Mouse (Mus musculus) kidney, adult 18-20 months (tissue): ENCODE measurements around the gene Imp4.
"Not testable (repeated sequence)": the region's sequence is repeated elsewhere in the genome, so short reads cannot be mapped to it uniquely, and the experiment has no call there.

Experiments
- DNase-seq: peaks from one replicate; pipeline ENCODE4 v3.0.0; 2021

Gene Imp4

DNA sequence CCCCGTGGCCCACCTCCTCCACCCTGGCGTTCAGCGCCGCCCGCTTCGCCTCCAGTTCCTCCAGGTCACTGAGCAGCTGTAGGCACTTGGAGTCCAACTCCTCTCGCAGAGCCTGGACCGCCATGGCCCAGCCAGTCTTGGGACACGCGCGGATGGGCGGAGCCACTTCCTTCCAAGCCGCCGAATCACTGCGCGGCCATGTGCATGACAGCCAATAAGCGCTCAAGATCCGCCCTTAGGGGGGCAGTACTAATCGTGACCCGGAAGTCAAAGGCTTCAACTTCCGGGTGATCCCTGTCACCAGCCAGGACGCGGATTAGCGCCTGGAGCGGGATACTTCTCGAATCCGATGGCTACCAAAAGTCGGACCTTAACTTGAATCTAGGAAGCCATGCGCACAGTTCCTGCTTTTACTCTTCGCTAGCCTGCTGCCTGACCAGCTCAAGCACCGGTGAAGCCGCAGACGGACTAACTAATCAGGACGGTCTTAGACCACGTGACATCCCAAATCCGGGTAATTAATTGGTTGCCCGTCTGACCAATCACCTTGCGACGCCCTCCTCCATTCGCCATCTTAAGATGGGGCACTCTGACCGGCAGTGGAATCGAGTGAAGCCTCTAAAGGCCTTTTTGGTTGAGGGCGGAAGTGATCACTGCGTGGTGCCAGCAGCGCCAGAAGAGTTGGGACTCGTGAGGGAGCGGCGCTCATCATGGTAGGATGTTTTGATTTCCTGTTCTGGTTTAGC, at the start of gene Imp4, which contains the start of gene Ccdc115:
TSS of gene Imp4 (plus strand) at position 637 of the 746 bp plus-strand sequence.
TSS of gene Ccdc115 (minus strand) at position 458 of the 746 bp plus-strand sequence.
- peak; percentile 95 for DNase-seq

DNA sequence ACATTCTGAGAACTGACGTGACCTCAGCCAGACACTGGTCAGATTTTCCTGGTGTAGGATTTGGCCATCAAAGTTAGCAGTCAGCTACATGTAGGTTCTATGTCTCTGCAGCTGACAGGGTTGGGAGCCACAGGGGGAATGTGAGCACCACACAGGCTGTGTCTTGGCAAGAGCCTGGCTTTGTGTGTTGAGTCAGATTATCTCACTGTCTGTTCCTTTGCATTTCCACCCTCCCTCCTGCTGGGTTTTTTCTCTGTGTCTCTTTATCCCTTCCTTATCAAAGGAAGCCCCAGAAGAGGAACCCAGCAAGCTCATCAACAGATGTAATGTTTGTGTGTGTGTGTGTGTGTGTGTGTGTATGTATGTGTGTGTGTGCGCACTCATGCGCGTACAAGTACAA, 43.3 kb upstream of the Imp4 start:
- no peak for DNase-seq

DNA sequence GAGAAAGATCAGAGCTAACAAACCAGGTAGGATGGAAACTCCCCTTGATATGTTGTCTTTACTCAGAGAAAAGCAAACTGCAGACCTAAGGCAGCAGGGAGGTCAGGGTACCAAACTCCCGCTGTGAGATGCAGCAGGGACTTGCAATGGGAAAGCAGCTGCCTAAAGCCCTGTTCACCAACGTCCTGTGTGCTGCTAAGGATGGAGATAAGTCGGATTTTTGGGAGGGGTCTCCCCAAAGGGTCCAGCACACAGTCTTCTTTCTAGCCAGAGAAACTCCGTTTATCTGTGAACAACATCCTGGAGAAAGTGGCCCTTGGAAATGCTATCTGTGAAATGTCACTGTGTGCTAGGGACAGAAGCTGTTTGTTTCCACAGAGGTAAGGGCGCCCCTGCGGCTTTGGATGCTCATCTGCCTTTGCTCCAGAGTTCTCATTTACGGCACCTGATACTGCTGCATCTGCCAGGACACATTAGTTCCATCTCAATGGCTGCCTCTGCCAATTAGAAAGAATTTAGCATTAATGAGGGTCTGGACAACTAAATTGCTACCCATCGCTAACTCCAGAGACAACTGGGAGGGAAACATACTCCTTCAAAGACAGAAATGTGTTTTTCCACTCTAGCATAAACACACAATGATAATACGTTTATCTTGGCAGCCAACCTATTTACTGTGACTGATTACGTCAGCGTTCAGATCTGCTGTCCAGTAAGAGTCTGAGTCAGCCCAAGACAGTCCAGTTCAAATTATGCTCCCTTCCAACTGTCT, 40.3 kb upstream of the Imp4 start:
- no peak for DNase-seq

DNA sequence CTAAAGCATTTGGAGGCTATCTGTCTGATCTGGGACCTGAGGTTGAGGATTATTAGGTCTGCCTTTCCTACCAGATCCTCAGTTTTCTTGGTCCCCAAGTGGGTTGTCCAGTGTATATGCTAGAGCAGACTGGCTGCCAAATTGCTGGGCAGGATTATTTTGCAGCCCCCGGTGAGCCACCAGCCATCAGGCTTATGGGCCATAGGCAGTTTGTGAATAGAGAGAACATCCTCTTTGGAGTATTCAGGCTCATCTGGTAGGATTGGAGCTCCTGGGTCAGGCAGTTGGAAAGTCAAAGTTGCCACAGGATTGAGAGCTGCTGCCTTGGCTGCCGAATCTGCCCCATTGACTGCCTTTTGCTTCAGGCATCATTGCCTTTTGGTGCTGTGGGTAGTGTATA, 11.2 kb upstream of the Imp4 start:
- DNase-seq = no peak

DNA sequence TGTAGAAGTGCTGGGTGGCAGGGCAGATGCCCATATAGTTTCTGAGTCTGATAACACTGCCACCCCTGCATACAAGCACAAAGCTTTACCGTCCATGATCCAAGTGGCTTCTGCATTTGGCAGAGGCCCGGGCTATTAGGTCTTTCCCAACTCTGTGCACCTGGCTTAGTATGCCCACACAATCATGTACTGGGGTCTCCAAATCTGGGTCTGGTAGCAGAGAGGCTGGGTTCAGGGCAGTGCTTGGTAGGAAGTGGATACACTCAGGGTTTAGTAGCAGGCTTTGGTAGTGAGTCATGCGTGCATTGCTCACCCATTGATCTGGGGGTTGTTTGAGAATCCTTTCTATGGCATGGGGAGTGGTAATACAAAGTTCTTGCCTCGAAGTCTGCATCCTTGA, 10.4 kb upstream of the Imp4 start:
- no peak for DNase-seq

DNA sequence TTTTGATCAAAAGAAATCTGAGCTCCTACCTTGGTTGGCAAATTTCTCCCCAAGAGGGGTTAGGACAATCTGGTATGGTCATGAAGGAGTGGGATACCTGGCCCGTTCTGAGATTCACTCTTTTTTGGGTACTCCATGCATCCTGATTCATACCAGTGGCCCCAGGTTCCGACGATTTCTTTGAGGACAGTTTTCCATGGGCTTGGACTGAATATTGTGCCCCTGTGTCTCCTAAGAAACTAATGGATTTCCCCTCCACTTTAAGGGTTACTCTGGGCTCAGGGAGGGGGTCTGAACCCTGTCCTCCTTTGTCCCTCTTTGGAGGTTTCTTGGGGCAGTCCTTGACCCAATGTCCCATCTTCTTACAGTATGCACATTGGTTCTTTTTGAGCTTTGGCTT, 8.7 kb upstream of the Imp4 start:
- DNase-seq = no peak

DNA sequence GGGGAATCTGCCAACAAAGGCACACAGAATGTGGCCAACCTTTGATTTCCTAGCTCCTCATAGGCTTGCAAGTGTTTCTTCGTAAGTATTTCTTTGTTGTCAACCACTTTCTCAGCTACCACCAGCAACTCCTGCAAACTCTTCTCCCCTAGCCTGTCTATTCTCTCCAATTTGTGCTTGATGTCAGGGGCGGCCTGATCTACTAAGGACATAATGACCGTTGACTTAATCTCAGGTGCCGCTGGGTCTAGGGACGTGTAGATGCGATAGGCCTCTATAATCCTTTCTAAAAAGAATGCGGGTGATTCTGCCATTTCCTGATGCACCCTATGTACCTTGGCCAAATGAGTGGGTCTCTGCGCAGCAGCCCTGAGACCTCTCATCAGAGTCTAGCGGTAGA, 8.2 kb upstream of the Imp4 start:
- DNase-seq = no peak

DNA sequence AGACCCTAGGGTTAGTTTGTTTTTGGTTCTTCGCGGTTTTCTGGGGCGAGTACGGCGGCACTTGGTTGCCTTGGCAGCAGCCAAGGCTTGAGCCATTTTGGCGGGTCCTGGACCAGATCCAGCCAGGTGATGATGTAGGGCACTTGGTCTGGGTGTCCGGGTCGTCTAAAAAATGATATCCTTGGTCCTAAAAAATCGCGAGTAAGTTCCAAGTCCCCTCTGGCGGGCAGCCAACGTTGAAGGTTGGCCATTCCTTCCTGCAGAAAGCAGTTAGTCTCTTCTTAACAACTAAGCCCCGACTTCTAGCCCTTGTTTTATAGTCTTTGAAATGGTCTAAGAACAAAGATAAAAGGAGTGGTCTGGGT, 7.3 kb upstream of the Imp4 start:
- peak; percentile 32 for DNase-seq

DNA sequence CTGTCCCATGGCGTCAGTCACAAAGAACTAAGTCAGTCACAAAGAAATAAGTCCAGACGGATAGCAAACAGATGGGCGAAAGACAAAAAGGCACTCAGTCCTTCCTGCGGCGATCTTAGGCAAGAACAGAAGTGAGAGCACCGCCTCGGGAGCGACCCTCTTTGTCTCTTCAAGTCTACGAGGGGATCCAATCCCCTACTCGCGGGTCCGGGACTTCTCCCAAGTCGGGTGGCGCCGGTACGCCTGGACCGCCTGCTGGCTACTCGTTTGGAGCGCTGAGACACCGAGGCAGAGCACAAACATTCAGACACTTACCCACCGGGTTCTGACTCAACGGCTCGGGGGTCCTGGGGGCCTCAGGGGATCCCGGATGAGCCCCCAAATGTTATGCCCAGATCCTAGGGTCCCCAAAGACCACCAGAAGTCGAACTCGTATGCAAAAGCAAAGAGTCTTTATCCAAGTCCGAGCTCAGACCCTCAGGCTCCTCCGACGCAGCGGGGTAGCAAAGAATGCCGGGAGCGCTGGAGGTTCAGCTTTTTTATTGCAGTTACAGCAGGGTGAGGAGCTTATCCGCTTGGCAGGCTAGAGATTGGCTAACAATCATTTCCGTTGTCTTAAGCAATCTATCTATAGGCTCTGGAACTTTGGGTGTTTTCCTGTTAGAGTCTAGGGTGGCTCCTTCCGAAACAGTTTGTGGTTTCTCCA, 6.7 kb upstream of the Imp4 start:
- peak; percentile 32 for DNase-seq

DNA sequence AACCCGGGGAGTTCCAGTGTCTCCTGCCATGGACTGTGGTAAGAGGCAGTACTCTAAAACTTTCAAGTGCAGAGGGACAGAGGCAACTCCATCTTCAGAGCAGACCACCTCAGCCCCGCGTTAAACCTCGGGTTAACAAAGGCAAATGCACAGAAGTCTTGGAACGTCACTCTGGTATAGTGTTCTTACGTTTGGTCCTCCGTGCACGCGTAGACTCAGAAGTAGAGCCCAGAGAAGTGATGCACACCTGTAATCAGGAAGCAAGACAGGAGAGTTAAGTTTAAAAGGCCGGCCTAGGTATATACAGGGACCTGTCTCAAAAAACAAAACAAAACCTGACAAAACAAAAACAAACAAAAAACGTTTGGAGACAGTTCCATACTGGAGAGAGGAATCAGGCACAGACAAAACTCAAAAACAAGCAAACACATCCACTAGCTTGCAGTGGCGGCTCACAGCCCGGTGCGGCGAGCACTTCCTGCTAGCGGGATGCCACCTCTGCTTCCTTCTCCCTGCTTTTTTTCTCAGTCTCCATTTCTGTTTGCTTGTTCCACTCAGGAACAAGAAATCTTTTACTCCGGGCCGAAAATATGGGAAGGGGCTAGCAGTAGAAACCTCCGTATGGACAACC, 5.6 kb upstream of the Imp4 start:
- DNase-seq = peak; percentile 16

DNA sequence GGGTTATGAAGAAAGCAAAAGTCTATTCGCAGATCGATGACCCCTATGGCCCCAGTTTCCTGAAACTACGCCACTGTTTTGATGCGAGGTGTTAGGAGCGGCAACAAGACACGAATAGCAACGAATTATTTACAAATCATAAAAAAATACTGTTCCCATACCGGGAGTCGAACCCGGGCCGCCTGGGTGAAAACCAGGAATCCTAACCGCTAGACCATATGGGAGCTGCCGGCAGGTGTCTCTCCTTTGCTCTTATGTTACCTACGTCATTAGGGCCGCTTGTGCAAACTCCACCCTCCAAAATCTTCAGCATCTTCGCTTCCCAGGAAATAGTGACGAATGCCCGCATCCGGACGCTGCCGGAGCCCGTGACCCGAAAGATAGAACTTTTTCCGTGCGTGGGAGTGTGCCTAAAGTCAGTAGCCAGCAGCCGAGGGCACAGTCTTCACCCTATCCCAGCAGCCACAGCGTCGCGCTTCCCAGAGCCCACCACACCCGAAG, 4.9 kb upstream of the Imp4 start:
- DNase-seq = peak; percentile 93

DNA sequence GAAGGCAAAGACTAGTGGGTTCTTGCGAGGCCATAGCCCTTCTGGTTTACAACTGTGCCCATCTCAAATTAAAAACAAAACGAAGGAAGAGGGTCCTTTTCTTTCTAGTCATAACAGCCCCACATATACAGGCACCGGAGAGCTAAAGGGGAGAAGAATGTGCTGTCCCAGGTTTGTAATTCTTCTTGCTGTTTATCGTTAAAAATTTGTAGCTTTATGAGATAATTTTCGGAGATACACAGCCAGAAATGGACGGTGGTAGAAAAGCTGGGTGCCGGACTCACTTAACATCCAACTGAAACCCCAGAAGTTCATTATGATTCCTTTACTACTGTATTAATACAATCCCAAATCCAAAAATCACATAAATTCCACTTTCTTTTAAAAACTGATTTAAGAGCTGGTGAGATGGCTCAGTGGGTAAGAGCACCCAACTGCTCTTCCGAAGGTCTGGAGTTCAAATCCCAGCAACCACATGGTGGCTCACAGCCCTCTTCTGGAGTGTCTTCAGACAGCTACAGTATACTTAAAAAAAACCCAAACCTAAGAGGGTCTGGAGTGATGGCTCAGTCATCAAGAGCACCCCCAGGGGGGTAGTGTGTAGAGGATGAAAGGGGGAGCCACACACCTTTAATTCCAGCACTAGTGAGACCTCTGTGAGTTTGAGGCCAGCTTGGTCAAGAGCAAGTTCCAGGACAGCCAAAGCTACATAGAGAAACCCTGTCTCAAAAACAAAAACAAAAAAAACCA, 4.1 kb upstream of the Imp4 start:
- no peak for DNase-seq

DNA sequence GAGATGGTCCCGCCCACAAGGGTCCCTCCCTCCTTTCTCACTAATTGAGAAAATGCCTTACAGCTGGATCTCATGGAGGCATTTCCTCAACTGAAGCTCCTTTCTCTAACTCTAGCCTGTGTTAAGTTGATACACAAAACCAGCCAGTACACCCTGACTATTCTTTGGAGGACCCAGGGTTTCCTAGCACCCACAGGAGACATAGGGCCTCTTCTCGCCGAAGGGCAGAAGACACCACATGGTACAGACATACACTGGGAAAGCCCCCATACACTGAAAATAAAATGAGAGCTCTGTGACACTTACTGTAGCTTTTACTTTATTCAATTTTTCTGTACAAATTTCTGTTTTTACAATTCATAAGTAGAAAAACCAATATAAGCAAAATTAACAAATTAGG, 3.3 kb upstream of the Imp4 start:
- DNase-seq = no peak

DNA sequence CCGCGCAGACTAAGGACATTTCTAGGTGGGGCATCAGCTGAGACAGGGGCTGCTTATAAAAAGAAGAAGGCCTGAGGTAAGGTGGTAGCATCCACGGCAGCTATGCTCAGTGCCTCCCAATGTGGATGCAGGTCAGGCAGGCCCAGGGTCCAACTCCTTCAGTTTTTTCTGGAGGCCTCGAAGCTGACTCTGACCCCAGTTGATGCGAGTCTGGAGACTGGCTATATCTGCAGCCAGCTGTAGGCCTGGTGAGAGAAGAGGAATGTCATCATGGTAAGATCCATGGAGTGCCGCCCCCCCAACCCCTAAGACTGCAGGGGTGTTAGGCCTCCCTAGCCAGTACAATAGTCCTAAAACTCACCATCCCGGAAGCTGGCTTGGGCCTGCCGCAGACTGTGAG, 2.3 kb upstream of the Imp4 start:
- DNase-seq = not testable (repeated sequence)

DNA sequence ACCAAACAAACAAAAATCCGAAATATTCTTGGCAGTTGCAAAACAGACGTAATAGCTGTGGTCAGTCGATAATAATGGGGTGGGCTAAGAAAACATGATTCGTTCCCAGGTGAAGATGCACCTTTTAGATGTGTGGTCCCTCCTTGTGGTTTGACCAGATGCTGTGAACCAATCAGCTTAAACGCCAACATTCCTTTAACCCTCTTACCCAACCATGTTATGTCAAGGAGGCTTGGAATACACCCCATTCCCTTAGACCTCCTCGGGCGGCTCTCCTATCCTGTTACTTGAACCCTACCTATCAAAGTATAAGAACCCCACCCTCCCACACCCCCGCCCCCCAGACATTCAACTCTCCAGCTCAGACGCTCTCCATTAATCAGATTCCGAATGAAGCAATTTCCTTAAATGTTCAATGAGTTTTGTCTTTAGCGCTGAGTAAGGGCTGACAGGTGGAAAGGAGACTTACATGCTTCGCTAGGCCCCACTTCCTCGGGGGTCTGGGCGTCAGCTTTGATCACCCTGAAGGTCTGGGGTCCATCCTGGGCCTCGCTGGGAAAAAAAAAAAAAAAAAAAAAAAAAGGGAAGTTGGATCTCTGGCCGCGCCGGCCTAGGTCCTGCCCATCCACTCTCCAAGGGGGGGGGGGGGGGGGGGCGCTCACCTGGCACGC, 1.1 kb upstream of the Imp4 start:
- DNase-seq = no peak

DNA sequence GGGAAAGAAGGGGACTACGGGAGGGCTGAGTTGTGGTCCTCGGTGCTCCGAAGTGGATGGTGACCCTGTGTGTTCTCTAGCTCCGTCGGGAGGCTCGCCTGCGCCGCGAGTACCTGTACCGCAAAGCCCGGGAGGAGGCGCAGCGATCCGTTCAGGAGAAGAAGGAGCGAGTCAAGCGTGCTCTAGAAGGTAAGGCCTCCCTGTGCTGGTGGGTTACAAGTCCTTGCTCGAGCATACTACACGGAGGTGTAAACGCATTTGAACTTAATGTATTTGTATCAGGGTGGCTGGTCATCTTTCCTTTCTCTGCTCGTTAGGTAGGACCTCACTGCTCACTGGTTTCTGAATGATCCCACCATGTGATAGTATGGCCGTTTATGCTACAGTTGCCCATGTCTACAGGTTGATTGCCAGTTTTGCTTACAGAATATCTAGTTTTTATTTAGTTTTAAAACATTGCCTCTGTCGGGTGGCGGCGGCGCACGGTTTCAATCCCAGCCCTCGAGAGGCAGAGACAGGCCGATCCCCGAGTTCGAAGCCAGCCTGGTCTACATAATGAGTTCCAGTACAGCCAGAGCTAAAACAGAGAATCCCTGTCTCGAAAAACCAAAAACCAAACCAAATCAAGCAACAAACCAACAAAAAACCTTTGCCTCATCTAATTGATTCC, 445 bp downstream of the Imp4 start:
- no peak for DNase-seq

DNA sequence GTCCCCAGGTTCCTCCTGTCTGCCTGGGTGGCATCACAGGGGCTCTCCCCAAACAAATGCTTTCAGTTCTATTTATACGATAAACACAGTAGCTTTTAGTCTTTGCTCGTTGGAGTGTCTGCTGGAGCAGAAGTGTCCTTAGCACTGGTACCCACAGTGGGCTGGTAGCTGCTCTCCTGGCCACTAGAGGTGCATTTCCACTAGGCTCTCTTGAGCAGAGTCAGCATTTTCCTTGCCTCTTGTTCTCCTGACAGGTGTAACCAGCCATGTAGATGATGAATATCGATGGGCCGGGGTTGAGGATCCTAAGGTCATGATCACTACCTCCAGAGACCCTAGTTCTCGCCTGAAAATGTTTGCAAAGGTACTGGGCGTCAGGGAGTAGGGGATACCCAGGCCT, 3.5 kb downstream of the Imp4 start:
- DNase-seq = no peak

DNA sequence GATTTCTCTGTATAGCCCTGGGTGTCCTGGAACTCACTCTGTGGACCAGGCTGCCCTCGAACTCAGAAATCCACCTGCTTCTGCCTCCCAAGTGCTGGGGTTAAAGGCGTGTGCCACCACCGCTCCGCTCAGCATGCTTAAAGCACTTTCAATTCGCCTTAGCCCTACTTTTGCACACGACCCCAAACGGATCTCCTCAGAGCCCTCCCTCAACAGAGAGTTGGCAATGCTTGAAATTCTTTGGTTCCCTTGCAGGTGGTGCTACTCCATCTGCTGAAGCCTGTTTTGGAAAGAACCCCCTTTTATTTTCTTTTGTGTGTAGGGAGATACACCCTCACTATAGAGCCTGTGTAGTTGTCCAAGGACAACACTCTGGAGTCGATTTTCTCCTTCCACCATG, 18.8 kb downstream of the Imp4 start:
- no peak for DNase-seq

DNA sequence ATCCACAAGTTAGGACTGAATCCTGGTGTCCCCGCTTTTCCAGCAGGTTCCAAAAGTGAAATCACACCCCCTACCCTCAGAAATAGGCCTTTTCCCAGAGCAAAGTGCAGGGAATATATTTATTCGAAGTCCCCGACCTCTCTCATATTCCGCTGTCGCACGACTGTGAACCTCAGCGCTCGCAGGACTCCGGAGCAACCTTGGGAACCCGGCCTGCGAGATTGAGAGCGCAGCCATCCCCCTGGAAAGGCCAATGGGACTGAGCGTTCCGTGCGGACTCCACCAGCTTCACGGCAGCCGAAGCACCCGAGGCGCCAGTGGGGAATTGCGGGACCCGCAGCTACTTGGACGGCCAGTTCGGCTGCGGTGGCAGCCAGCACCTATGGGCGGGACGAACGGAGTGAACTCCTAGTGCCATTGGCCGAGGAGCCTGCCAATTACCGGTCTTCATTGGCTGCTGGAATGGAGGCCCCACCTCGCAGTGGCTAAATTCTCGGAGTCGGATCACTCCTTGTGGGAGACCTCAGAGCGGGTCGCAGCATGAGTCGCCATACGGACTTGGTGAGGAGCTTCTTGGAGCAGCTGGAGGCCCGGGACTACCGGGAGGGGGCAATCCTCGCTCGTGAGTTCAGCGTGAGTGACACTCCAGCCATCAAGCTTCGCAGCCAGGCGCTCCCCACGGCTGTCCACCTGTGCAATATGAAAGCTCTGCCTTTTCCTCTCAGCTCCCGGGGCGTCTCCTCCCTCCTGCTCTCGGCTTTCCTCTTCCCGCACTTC, 19.8 kb downstream of the Imp4 start, which contains the start of gene Ptpn18:
TSS of gene Ptpn18 (plus strand) at position 479 of the 777 bp plus-strand sequence.
- peak; percentile 98 for DNase-seq

DNA sequence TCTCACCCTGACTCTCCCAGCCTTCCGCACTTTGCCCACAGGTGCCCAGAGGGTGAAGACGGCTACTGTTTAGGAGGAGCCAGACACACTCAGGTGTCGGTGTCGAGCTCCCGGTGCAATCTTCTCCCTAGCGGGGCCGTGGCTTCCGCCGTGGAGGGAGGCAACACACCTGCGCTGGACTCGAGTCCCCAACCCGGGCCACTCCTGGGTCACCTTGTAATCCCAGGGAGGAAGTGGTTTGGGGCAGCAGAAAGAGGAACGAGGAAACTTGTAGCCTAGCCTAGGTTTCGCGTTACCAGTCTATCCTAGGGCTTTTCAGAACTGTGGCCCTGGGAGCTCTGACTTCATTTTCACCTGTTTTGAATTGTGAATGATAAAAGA, 20.4 kb downstream of the Imp4 start:
- no peak for DNase-seq
